Mouse (Mus musculus): ENCODE data around the gene Teddm2.

The Teddm2 gene

DNA sequence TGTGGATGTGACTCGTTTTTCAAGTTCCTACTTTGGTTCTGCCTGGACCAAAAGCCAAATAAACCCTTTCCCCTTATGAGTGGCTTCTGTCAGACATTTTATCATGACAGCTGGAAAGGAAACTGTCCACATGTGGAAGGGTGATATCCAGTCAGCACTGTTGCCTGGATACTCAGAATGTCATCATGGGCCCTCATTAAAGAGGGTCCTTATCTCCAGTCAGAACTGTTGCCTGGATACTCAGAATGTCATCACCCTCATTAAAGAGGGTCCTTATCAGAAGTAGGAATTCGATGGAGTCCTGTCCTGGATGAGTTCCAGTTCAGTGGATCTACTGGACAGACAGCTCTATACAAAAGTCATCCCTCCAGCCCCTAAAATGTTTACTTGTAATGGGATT is 85.8 kb downstream of the Teddm2 start:
- no peak for DNase-seq

- peak; percentile 22 to 62 for DNase-seq
Observed at GRCm38 (mm10) chr1:153807390-153807993, 92.5 kb downstream of the Teddm2 start.

- no peak for DNase-seq
Observed at GRCm38 (mm10) chr1:153803530-153803929, 96.5 kb downstream of the Teddm2 start.

- no peak for DNase-seq
Observed at GRCm38 (mm10) chr1:153802691-153803090, 97.3 kb downstream of the Teddm2 start.
